Mouse (Mus musculus) embryonic facial prominence, embryonic 14.5 days (tissue): Measurements from ENCODE around the gene Ppih. TPM values are rescaled to one million over a fixed set of nuclear protein-coding genes. Genes with fewer than 3 reads are reported as not detected.
A peak's percentile ranks its signal among the peaks of the same experiment; 100 is the strongest.

Source experiments
- ATAC-seq: fragments of 200-750 bp; cut with Nextera tagmentation; 2 replicates; pipeline ENCODE4 v1.8.0; 2017; ENCODE audit warnings: low read depth, moderate number of reproducible peaks, moderate TSS enrichment
- DNase-seq: peaks from one replicate; pipeline ENCODE4 v3.0.0-alpha.2; 2015; ENCODE audit warnings: low spot score
- H3K27ac ChIP-seq: fragments of 300-500 bp; sonication (generic); replicated peaks from 2 replicates; pipeline ENCODE4 v1.5.1; 2014; ENCODE audit warnings: low read depth, mild to moderate bottlenecking, low read length, moderate library complexity
- H3K27me3 ChIP-seq: fragments of 300-500 bp; sonication (generic); replicated peaks from 2 replicates; pipeline ENCODE4 v1.6.1; 2014; ENCODE audit warnings: low read length; ENCODE audit not compliant: control insufficient read depth, insufficient read depth
- H3K36me3 ChIP-seq: fragments of 300-500 bp; sonication (generic); 2 replicates; pipeline ENCODE4 v1.6.1; 2014; ENCODE audit warnings: low read length, mixed read lengths; ENCODE audit not compliant: control insufficient read depth, insufficient read depth
- H3K4me1 ChIP-seq: fragments of 300-500 bp; sonication (generic); 2 replicates; pipeline ENCODE4 v1.6.1; 2014; ENCODE audit warnings: antibody characterized with exemption, low read length; ENCODE audit not compliant: control insufficient read depth, insufficient read depth
- H3K4me2 ChIP-seq: fragments of 300-500 bp; sonication (generic); 2 replicates; pipeline ENCODE4 v1.6.1; 2014; ENCODE audit warnings: low read depth, mild to moderate bottlenecking, low read length, moderate library complexity, mixed read lengths
- H3K4me3 ChIP-seq: fragments of 300-500 bp; sonication (generic); 2 replicates; pipeline ENCODE4 v1.5.1; 2014; ENCODE audit warnings: low read depth, mild to moderate bottlenecking, low read length
- H3K9ac ChIP-seq: fragments of 300-500 bp; sonication (generic); 2 replicates; pipeline ENCODE4 v1.6.1; 2014; ENCODE audit warnings: low read depth, mild to moderate bottlenecking, low read length, moderate library complexity, mixed read lengths
- H3K9me3 ChIP-seq: fragments of 300-500 bp; sonication (generic); 2 replicates; pipeline ENCODE4 v1.6.1; 2016; ENCODE audit warnings: low read length; ENCODE audit not compliant: control insufficient read depth
- WGBS: fragments of 180-500 bp; shearing (Covaris S2); extraction: QIAGEN DNeasy Blood & Tissue Kit; methylation state at CpG from one replicate; pipeline ENCODE4 v1.1.7; 2014; 5-methylcytosine and 5-hydroxymethylcytosine counted together
- polyA plus RNA-seq: library from polyadenylated mRNA; unstranded; fragments of >200 nt; fragmentation: Nextera tagmentation; extraction: Ambion mirVana; gene quantifications from 2 replicates; pipeline ENCODE4 v1.2.1, GENCODE M21; 2014

Ppih gene
- polyA plus RNA-seq, result 84.2 and 86.6 TPM in 2 replicates

DNA sequence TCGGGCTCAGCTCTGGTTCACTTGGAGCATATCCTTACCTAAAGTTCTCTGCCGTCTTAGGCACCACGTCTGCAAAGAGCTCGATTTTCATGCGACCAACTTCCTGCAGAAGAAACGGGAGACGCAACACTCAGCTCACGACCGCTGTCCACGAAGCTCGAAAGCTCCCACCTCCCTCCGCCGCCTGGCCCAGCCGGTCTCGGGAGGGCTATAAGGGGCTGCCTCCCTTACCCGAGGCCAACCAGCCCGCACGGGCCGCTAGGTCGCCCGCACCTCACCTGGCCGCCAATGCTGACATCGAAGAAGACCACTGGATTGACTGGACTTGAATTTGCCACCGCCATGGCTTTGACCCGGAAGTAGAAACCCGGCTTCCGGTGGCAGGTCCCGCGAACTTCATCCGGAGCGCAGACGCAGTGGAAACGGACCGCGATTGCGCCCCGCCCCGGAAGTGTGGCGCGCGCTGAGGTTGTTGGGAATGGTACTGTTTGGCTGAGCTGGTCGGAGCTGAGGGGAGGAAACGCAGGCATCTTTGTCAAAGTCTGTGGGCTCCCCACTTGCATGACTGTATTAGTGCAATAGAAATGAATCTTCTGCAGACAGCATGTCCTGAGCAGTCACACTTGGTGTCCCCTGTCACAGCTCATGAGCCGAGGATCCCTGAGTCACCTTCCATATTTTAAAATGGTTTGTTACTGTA lies at the start of gene Ppih:
Gene Ppih (minus strand): TSS at position 416 of the 700 bp plus-strand sequence.
- WGBS, result under 1% methylated on average over 43 of the region's 44 CpGs
- Histone ChIP-seq H3K36me3 (peaks cover 32% of the 10 kb centered on the region), H3K27me3 (no peaks in the 10 kb centered on the region; the same call in 1 of the 2 replicates), H3K27ac (peak within 1 kb of the TSS; percentile 87), H3K9ac (peak within 1 kb of the TSS; percentile 72), H3K9me3 (no peaks in the 10 kb centered on the region), H3K4me2 (peak within 1 kb of the TSS; percentile 95), H3K4me1 (peaks cover 6% of the 10 kb centered on the region), H3K4me3 (peak within 1 kb of the TSS; percentile 78)
- DNase-seq (peak; percentile 97), ATAC-seq (peak; percentile 99)

DNA sequence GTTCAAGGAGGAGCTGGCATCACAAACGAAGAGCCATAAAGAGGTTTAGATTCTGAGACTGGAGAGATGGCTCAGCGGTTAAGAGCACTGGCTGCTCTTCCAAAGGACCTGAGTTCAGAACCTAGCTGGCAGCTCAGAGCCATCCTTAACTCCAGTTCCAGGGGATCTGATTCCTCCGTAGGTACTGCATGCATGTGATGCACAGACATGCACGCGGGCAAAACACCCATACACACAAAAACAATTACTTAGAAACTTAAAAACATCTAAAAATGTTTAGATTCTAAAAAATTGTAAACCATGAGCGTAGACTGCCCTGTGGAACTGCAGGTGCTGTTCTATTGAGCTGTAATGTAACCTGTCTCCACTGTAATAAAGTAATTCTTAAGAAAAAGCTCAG lies 49.1 kb upstream of the Ppih start:
- no peaks in the 10 kb centered on the region for H3K9me3 ChIP-seq
- WGBS, result 81% methylated on average over 6 of the region's 6 CpGs
- H3K36me3 ChIP-seq, result no peaks in the 10 kb centered on the region
- ATAC-seq (no peak), DNase-seq (no peak)
- no peak overlapping the region for H3K4me3 ChIP-seq
- H3K9ac ChIP-seq, result no peak overlapping the region
- H3K27ac ChIP-seq, result no peak overlapping the region
- no peak overlapping the region for H3K4me2 ChIP-seq
- no peaks in the 10 kb centered on the region for H3K4me1 ChIP-seq
- no peaks in the 10 kb centered on the region for H3K27me3 ChIP-seq

DNA sequence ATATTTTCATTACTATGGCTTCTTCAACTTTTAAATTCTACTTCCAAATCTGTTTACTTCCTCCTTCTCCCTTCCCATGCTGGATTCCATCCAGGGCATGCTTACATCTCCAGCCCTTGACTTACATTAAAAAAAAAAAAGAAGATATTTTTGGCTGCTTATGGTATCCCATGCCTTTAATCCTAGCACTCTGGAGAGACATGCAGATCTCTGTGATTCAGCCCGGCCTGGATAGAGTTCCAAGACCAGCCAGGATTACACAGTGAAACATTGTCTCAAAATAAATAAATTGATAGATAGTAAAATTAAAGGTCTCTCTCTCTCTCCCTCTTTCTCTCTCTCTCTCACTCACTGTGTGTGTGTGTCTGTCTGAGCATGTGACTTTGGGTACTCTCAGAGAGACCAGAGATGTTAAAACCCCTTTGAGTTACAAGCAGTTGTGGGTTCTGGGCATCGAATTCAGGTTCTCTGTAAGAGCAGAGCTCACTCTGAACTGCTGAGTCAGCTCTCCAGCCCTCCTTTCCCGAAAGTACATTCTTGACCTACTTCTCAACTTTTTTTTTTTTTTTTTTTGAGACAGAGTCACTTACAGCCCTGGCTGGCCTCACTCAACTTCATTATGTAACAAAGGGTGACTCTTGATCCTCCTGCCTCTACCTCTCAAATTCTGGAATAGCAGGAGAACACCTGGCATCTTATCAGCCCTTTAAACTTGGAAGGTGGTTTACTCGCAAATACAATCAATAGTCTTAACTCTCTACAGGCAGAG lies 46.6 kb upstream of the Ppih start:
- no peaks in the 10 kb centered on the region for H3K4me1 ChIP-seq
- WGBS, result 55% methylated on average over 4 of the region's 4 CpGs
- no peak overlapping the region for H3K9ac ChIP-seq
- DNase-seq, result peak; percentile 33
- no peak overlapping the region for H3K4me3 ChIP-seq
- no peaks in the 10 kb centered on the region for H3K9me3 ChIP-seq
- no peaks in the 10 kb centered on the region for H3K36me3 ChIP-seq
- H3K4me2 ChIP-seq, result no peak overlapping the region
- H3K27ac ChIP-seq, result no peak overlapping the region
- no peak for ATAC-seq
- no peaks in the 10 kb centered on the region for H3K27me3 ChIP-seq

GRCm38 (mm10) chr4:119362231-119362630 lies 41.9 kb upstream of the Ppih start:
- 80% methylated on average over 3 of the region's 3 CpGs for WGBS
- H3K9ac ChIP-seq, result no peak overlapping the region
- H3K4me1 ChIP-seq, result no peaks in the 10 kb centered on the region
- no peaks in the 10 kb centered on the region for H3K36me3 ChIP-seq
- no peak for DNase-seq
- no peak overlapping the region for H3K4me2 ChIP-seq
- no peaks in the 10 kb centered on the region for H3K9me3 ChIP-seq
- no peak overlapping the region for H3K4me3 ChIP-seq
- H3K27me3 ChIP-seq, result no peaks in the 10 kb centered on the region
- ATAC-seq, result no peak
- H3K27ac ChIP-seq, result no peak overlapping the region

DNA sequence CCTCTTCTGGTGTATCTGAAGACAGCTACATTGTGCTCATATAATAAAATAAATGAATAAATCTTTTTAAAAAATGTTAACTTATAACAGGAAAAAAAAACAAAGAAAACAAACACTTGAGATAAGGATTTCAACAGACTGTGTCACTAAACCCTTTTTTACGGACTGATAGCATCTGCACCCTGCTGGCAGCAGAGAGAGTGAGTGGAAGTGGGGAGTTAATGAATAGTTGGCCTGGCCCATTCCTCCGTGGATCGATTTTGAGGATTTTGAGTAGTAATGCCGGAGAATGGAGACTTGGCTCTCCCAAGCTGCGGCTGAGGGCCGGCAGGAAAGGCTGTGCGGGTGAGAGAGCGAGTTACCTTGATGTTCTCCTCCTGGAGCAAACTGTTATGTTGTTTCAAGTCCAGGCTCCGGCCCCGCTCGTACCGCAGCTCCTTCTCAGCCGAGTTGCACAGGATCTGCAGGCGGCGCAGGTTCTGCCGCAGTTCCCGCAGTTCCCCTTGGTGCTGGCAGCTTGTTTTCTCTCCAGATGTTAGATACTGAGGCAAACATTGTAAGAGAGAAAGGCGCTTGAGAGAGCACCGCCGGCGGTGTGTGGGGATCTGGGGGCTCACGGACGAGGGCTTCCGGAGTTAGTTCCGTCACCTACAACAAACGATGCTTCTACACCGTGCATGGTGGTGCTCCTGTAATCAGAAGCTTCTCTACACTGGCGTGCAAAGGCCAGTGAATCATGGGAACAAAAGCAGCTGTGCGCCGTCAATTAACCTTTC lies 39.0 kb upstream of the Ppih start:
- peak overlapping the region; percentile 42 for H3K4me3 ChIP-seq
- peak overlapping the region; percentile 67 for H3K9ac ChIP-seq
- ATAC-seq, result peak; percentile 79
- no peaks in the 10 kb centered on the region for H3K4me1 ChIP-seq
- H3K36me3 ChIP-seq, result no peaks in the 10 kb centered on the region
- peak; percentile 54 for DNase-seq
- peak overlapping the region; percentile 68 for H3K4me2 ChIP-seq
- peak overlapping the region; percentile 75 for H3K27ac ChIP-seq
- no peaks in the 10 kb centered on the region for H3K27me3 ChIP-seq
- WGBS, result 5% methylated on average over 29 of the region's 30 CpGs
- no peaks in the 10 kb centered on the region for H3K9me3 ChIP-seq

- Histone ChIP-seq H3K4me3 (no peak overlapping the region), H3K27me3 (no peaks in the 10 kb centered on the region), H3K9ac (no peak overlapping the region), H3K27ac (no peak overlapping the region), H3K36me3 (no peaks in the 10 kb centered on the region), H3K9me3 (no peaks in the 10 kb centered on the region), H3K4me1 (no peaks in the 10 kb centered on the region), H3K4me2 (no peak overlapping the region)
- WGBS, result 91% methylated on average over 6 of the region's 6 CpGs
- DNase-seq (no peak), ATAC-seq (no peak)
Observed at GRCm38 (mm10) chr4:119345508-119345907, 25.2 kb upstream of the Ppih start.

- Histone ChIP-seq H3K27ac (no peak overlapping the region), H3K9ac (no peak overlapping the region), H3K9me3 (no peaks in the 10 kb centered on the region), H3K4me1 (no peaks in the 10 kb centered on the region), H3K27me3 (no peaks in the 10 kb centered on the region), H3K4me3 (no peak overlapping the region), H3K36me3 (no peaks in the 10 kb centered on the region), H3K4me2 (peak overlapping the region; percentile 40)
- WGBS, result 4% methylated on average over 10 of the region's 10 CpGs
- peak; percentile 74 for DNase-seq
- peak; percentile 74; the same call in 1 of the 2 replicates for ATAC-seq
Observed at GRCm38 (mm10) chr4:119338861-119339361, 18.6 kb upstream of the Ppih start.

- Histone ChIP-seq H3K4me1 (no peaks in the 10 kb centered on the region), H3K9ac (no peak overlapping the region), H3K27me3 (no peaks in the 10 kb centered on the region), H3K36me3 (no peaks in the 10 kb centered on the region), H3K27ac (no peak overlapping the region), H3K4me2 (peak overlapping the region; percentile 40), H3K4me3 (no peak overlapping the region), H3K9me3 (no peaks in the 10 kb centered on the region)
- 62% methylated on average over 4 of the region's 4 CpGs for WGBS
- ATAC-seq (peak; percentile 37; the same call in 1 of the 2 replicates), DNase-seq (peak; percentile 9)
Observed at GRCm38 (mm10) chr4:119338422-119338821, 18.1 kb upstream of the Ppih start.
